Mouse (Mus musculus): ENCODE measurements at regions not wholly inside any gene's neighbourhood (a gene's known extent, or its start where the extent isn't known, plus 50 kb on each side); places are given as distances from the start of the nearest gene placed in this dataset.
"Not testable (repeated sequence)": the region's sequence is repeated elsewhere in the genome, so short reads cannot be mapped to it uniquely, and the experiment has no call there.

DNA sequence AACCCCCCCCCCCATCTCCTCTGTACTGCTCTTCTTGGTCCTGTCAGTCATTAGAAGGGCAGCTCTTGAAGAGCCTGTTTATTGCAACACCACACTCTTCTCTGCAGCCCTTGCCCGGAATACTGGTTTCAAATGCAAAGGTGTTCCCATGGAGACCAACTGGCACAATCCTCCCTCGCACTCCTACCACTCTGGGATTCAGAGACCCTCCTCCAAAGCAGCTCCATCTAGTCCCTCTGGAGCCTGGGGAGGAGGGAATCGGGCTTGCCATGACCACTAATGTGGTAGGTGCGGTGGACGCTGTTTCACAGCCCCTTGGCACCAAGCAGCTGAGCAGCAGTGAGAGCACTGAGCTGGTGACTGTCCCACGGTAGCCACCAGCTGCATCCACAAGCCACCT is 83.1 kb downstream of the Stk35 start:
- DNase-seq (ENCODE audit: low read depth) = no peak

DNA sequence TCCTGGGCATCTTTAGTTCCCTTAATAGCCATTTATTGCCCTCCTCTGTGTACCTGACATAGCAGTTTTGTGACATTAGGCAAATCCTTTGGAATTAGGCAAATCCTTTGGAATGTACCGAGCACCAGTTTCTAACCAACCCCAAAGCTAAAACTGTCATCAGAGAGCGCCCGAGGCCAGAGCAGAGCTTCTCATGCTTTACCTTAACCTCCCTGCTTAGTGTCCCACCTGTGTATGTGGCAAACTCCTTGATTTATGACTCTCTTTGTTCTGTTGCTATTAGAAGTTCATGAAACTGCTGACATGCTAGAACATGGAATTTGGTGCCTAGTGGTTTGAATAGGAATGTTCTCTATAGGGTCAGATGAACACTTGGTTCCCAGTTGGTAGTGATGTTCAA is 84.0 kb downstream of the Stk35 start:
- DNase-seq (ENCODE audit: low read depth) = no peak

- no peak for DNase-seq (ENCODE audit: low read depth)
These were observed 85.2 kb downstream of the Stk35 start for GRCm38 (mm10) chr2:129885536-129885935.

DNA sequence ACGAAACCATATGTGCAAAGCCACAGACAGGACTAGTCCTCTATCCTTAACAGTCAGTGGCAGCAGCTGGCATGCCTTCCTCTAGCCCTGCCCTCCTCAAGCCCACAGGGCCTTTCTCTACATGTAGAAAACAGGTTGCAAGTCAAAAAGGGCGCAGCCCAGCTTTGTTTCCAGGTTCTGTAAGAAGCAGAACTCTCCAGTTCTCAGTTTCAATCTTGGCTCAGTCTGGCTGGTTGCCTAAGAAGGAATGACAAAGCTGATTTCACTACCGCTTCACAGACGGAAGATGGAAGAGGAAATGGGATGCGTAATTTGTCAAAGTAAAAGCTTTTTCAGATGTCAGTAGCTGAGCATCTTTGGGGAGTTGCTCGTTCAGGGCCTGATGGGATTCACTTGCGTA is 92.9 kb downstream of the Stk35 start:
- DNase-seq (ENCODE audit: low read depth) = no peak

GRCm38 (mm10) chr2:129893832-129894231 is 93.5 kb downstream of the Stk35 start:
- DNase-seq (ENCODE audit: low read depth) = no peak

DNA sequence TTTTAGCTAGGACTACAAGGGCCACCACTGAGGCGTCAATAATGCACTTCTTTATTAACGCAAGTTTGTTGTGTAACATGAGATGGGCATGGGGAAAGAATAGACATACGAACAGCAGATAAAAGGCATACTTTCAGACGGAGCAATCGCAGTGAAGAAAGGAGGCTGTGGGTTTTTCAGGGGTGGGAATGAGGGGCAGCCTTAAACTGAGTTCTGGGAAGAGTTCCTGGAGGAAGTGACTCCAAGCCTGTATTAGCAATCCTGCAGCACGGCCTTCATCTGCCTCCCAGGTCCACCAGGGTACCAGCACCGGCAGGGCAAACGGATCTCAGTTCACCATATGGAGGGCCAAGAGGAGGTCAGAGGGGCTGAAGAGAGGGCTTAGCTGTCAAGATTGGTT is 94.6 kb downstream of the Stk35 start:
- no peak for DNase-seq (ENCODE audit: low read depth)

GRCm38 (mm10) chr2:129895369-129895768 is 95.1 kb downstream of the Stk35 start:
- DNase-seq (ENCODE audit: low read depth) = no peak

GRCm38 (mm10) chr2:129896696-129897095 is 96.4 kb downstream of the Stk35 start:
- DNase-seq (ENCODE audit: low read depth) = no peak

GRCm38 (mm10) chr2:129903383-129904135 is 103.2 kb downstream of the Stk35 start:
- no peak for DNase-seq (ENCODE audit: low read depth)

DNA sequence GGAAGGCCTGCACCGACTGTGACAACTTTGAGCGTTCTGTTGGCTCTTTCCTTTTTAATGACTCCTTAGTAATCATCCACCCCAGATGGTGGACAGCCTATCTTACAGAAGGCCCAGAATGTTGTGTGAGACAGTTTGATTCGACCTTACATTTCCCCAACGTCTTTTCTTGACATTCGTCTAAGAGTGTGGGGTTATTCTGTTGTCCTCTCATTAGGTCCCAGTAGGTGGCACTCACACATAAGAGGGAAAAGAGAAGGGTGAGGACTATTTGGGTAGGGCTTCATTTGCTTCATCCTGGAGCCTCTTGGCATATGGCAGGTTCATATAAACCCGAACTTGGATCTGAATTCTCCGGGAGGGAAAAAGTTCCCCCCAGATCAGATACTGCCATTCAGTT is 104.4 kb downstream of the Stk35 start:
- DNase-seq (ENCODE audit: low read depth) = peak; percentile 47

DNA sequence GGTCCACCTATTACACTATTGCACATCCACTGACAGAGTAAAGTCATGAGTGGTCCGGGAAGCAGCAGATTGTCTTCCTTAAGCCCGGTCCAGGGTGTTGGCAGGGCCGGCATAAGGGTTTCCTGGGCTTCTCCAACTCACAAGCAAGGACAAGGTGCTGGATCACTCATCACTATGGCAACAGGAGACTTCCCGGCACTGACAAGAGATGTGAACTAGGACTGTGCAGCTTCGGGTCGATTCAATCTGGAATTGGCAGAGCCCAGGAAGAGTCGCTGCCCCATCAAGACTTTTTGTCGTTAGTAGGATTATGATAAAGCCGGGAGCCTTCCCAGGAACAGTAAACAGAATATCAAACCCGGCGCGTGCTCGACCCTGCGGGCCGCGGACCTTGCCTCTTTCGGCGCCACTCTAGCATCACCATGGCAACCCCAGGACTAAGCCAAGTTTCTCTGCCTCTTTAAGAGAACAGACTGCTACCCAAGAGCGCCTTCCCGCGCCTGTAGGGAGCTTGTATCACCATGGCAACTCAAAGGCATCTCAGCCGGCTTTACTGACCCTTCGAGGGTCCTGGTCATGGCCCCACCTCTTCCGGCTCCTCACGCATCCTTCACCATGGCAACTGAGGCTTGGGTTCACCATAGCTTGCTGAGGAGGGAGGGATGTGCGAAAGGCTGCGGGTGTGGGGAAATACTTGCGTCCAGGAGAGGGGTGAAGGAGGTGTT is 103.3 kb upstream of the Tgm3 start:
- no peak for DNase-seq (ENCODE audit: low read depth)

- DNase-seq (ENCODE audit: low read depth) = no peak
These were observed 100.8 kb upstream of the Tgm3 start for GRCm38 (mm10) chr2:129911203-129911921.

DNA sequence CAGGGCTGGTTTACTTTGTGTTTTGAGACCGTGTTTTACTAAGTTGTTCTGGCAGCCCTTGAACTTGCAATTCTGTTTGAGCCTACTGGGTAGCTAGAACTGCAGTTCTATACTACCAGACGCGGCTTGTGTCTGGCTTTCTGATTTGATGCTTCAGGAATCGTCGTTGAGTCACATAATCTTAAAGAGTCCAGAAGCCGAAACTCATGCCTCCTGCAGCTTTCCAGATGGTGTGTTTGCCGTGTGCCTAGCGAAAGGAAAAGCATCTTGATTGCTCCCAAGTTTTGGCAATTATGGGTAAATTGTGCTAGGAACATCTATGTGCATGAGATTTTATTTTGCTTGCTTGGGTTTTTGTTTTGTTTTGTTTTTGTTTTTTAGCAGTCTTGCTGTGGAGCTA is 99.6 kb upstream of the Tgm3 start:
- no peak for DNase-seq (ENCODE audit: low read depth)

- DNase-seq (ENCODE audit: low read depth) = no peak
These were observed 97.9 kb upstream of the Tgm3 start for GRCm38 (mm10) chr2:129914261-129914660.

DNA sequence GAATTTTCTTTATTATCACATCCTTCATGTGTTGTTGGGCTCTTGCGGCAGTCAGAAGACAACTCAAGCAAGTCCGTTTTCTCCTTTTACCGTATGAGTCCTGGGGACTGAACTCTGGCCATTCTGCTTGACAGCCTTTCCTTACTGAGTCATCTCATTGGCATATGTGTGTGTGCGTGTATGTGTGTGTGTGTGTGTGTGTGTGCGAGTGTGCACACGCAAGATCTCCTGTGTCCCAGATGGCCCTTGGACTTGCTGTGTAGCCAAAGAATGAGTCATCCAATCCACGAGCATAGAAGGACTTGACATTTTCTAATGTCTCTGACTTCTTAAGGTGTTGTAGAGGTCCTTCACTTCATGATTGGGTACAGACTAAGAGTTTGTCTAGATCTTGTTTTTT is 95.7 kb upstream of the Tgm3 start:
- DNase-seq (ENCODE audit: low read depth) = no peak

- no peak for DNase-seq (ENCODE audit: low read depth)
These were observed 93.9 kb upstream of the Tgm3 start for GRCm38 (mm10) chr2:129918141-129918790.

DNA sequence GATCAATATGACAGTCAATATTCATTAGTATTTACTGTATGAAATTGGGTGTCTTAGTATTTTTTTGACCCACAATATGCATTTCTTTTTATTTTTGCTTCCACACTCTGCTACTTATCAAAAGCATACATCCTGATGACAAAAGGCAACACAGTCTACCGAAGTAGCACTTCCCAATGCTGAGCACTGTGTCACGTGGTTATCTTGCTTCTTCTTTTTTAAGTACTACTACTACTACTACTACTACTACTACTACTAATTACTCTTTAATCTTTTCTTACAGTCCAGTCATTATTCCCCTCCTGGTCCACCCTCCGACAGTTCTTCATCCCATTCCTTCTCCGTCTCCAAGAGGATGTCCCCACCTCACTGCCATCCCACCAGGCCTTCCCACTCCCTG is 92.6 kb upstream of the Tgm3 start:
- no peak for DNase-seq (ENCODE audit: low read depth)

DNA sequence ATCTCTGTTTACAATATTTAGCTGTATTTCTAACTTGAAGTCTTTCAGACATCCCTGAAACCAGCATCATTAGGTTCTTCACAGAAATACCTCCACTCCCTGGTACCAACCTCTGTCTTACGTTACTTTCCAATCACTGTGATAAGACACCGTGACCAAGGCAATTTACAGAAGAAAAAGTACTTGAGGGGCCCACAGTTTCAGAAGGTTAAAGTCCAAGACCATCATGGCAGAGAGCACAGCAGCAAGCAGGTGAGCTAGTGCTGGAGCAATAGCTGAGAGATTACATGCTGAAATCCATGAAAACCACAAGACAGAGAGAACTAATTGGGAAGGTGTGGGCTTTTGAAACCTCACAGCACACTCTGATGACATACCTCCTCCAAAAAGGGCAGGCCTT is 84.9 kb upstream of the Tgm3 start:
- no peak for DNase-seq (ENCODE audit: low read depth)

DNA sequence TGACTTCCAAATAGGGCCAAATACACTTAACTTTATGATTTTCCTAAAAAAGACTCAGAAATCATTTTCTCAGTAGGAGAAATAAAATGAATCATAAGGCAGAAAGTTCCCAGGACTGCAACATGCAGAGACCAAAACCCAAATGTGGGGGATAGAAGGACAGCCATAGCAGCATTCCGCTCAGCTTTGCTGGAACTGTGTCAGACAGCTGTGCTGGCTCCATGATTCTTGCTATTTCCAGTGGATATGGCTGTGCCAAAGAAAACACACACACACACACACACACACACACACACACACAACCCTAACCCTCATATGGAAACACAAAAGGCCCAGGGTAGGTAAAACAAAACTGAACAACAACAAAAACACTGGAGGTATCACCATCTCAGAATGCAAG is 78.6 kb upstream of the Tgm3 start:
- DNase-seq (ENCODE audit: low read depth) = no peak

DNA sequence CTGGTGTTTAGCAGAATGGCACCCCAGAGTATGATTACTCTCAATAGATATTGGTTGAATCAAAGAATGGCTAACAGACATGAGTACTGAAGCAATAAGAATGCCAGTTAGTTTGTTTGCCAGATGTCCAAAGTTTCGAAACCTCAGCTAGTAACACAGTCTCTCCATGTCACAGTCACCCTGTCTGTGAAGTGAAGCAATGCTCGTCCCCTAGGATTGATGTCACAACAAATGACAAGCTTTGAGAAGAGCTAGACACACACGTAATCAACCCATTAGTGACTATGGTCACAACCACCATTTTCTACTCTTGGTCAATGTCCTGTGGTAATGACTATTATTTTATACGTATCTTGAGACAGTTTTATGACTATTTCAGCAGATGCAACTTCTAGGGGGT is 69.3 kb upstream of the Tgm3 start:
- no peak for DNase-seq (ENCODE audit: low read depth)

DNA sequence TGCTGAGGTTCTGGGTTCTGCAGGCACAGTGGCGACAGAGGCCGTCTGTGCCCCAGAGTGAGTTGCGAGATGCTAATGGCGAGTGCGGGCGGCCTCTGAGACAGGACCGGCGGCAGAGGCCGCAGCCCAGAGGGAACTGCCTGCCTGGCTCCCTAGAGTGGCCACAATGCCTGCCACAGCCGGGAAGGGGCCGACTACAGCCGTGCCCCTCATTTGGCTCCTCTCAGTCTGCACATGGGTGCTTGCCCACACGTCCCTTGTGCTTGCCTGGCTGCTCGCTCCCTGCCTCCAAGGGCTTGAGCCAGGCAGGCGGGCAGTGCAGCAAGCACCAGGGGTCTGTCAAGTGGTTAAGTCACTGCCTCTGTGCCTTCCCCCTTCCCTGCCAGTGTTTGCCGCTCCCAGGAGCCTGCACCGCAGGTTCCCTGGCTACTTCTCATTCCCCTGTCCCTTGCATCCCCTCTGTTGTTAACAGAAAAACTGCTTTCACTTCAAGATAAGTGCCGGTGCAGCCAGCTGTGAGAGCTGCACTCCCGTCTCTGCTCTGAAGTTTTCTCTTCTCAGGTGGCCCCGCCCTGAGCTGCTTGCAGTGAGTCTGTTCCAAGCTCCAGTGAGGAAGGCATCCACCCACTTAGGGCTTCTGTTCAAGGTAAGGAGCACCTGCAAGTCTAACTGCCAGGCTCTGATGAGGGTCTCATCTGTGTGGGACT is 64.1 kb upstream of the Tgm3 start:
- no peak for DNase-seq (ENCODE audit: low read depth)

GRCm38 (mm10) chr2:129949786-129950185 is 62.4 kb upstream of the Tgm3 start:
- not testable (repeated sequence) for DNase-seq (ENCODE audit: low read depth)

Data from NIH3T3 (cell line).